Mouse (Mus musculus): ENCODE results near the gene Fam71f1.
A peak's percentile ranks its signal among the peaks of the same experiment; 100 is the strongest.
"Not testable (repeated sequence)": the region's sequence is repeated elsewhere in the genome, so short reads cannot be mapped to it uniquely, and the experiment has no call there.

Fam71f1 gene

GRCm38 (mm10) chr6:29329514-29329913 lies 10.6 kb downstream of the Fam71f1 start:
- no peak for DNase-seq

- DNase-seq = not testable (repeated sequence)
Measured at GRCm38 (mm10) chr6:29346512-29346911, 27.6 kb downstream of the Fam71f1 start.

GRCm38 (mm10) chr6:29347189-29347588 lies 28.2 kb downstream of the Fam71f1 start:
- DNase-seq = no peak

DNA sequence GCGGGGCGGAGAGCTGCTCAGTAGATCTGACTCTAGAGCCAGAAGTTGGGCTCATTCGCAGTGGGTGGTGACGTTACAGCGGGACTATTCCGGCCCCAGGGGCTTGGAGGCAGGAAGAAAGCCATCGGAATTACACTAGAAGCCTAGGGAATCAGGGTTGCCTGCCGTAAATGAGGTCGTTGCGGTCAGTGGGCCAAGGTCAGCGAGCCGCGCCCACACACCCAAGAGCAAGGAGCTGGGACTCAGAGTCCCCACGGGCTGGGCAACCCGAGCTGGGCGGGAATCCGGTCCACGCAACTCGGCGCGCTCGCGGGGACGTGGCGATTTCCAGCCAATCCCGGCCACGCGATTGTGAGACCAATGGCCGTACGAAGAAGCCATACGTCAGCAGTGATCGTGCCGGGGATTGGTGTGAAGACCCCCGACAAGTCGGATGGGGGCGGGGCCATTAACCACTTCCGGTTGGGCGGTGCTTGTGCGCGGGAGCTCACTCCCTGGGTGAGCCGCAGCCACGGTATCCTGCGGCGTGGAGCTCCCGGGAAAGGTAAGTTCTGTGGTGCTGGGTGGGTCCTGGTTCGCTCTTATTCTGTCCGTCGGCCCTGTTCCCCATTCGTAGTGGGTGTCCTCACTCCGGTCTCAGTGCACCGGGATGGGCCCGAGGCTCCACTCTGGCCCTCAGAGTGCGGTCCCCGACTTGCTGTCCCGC lies 28.9 kb downstream of the Fam71f1 start, which contains the start of gene Calu:
Gene Calu (plus strand): TSS at position 405 of the 706 bp plus-strand sequence.
- peak; percentile 99 for DNase-seq

GRCm38 (mm10) chr6:29348371-29348724 lies 29.4 kb downstream of the Fam71f1 start:
- no peak for DNase-seq

GRCm38 (mm10) chr6:29351613-29352012 lies 32.7 kb downstream of the Fam71f1 start:
- DNase-seq = no peak

- DNase-seq = no peak
Measured at GRCm38 (mm10) chr6:29352816-29353215, 33.9 kb downstream of the Fam71f1 start.

DNA sequence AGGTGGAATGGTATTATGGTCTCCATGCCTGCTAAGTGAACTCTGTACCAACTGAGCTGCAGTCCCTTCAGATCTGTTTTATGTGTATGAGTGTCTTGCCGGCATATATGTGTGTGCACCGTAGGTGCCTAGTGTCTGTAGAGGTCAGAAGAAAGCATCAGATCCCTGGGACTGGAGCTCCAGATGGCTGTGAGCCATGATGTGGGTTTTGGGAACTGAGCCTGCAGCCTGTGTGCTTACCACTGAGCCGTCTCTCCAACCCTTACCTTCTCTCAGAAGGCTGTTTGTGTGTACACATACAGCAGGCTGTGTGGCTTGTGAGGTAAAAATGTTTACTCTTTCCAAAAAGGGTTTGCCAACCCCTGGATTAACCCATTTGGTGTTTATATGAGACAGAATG lies 40.4 kb downstream of the Fam71f1 start:
- DNase-seq = peak; percentile 25

DNA sequence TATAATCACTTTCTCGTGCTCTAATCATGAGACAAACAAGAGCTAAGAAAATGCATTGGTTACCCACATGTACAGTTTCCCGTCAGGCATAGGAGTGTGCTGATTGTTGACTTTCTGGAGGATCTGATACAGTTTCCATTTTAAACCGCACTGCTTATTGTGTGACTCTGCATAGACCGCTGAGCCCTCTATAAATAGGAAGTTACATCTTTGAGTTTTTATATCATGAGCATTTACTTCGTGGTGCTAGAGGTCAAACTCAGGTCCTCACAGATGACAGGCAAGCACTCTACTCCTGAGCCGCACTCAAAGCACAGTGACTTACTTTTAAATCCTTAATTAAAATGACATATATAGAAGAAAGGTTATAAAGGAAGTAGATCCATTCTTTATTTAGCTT lies 41.3 kb downstream of the Fam71f1 start:
- DNase-seq = no peak

DNA sequence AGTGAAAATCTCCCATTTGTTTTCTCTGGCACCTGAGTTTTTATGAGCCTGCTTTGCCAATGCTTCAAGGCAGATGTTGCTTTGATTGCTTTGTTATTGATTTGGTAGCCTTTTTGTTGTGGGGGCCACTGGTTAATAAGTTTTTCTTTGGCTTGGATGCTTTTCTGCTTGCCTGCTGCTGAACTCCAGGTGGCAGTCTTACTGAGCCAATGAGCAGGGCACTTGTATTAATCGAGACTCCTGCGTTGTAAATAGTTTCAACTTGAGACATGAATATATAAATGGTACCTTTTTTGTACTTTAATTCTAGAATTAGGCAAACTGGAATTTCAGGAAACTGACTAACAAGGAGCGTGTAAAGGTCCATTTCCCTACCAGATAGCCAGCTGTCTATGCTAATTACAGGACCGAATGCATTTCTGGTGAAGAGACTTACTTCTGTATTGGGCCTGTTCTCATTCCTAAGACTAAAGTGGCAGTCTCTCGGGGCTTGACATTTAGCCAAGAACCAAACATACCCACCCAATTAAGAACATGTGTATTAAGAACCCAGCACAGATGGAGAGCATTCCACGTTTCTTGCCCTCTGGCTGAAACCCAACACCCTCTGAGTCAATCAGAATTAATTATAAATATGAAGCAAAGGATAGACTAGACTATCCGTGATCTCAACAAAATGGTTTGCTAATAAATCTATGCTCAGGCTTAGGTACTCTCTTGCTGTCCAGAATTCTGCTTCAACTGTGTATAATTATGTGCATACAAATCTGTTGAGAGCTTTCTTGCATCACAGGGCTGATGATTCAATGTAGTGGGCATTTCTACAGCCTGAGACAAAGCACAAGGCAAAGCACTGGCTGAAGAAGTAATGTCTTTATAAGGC lies 43.5 kb downstream of the Fam71f1 start:
- no peak for DNase-seq

GRCm38 (mm10) chr6:29363129-29363515 lies 44.2 kb downstream of the Fam71f1 start:
- DNase-seq = no peak

DNA sequence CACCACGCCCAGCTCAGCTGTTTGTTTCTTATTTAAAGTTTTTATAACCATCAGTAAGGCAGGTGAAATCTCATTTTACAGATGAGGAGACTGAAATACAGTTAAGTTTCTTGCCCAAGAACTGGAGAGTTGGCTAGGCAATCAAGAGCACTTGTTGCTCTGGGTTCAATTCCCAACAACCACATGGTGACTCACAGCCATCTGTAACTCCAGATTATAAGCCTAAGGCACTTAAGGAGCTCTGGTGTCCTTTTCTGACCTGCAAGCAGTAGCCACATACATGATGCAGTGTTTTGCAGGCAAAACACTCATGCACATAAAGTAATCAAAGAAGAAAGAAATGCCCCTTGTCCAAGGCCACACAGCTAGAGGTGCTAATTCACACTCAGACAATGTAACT lies 46.3 kb downstream of the Fam71f1 start:
- no peak for DNase-seq

DNA sequence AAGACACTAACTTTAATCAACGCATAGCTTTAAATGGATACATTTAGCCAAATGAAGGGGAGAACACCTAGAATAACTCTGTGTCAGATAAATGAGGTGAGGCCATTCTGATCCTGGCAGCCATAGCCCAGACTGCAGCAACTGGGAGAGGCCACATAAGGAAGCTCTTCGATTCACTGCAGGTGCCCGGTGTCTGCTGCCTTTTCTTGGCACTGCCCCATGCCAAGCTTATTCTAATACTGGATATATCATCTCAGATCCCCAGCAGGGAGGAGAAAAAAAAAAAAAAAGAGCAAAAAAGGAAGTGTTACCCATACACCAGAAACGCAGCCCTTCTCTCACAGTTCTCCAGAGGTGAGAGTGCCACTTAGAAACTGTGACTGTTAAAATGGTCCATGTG lies 58.4 kb downstream of the Fam71f1 start:
- DNase-seq = peak; percentile 47

DNA sequence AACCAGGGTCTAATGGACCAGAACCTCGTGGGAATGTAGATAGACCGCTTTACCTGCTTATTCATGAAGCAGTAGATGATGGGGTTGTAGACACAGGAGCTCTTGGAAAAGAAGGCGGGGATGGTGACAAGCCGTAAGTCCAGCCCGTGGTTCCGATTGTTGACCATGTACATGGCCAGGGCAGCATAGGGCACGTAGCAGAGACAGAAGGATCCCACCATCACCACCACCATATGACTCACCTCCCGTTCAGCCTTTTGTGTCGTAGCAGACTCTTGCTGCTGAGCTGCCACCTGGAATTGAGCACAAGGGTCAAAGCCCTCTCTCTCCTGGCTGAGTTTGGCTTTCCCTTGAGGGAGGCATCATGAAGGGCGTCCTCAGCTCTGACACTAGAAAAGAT lies 59.7 kb downstream of the Fam71f1 start:
- no peak for DNase-seq

GRCm38 (mm10) chr6:29379954-29380353 lies 61.0 kb downstream of the Fam71f1 start:
- no peak for DNase-seq

- no peak for DNase-seq
Measured at GRCm38 (mm10) chr6:29382442-29382841, 63.5 kb downstream of the Fam71f1 start.
